In genomic region chr1:133129471-133130221, GRCm38 (mm10) we compare ENCODE assay signal across 8 mouse cellular contexts. TPM values are rescaled to one million over a fixed set of nuclear protein-coding genes. Genes with fewer than 3 reads are reported as not detected.
A peak's percentile ranks its signal among the peaks of the same experiment; 100 is the strongest.
DNase-seq lines count a peak whose midpoint lies in the region; ATAC-seq and TF ChIP-seq lines count a peak whose summit lies in the region.

No protein-coding gene starts in this region.

- H3K79me2 ChIP-seq in liver, adult 2 months (ENCODE audit: control insufficient read depth, insufficient read depth, low read length): peaks cover 23% of the 10 kb centered on the region; the same call in 1 of the 2 replicates

- no peak for TF ChIP-seq POLR2A in liver, adult 2 months (IDR thresholded peaks at IDR 0.05; ENCODE audit: extremely low read depth, insufficient read depth, low read length)

- 0 out of 2 replicates have a peak, but pooled peaks cover 3% of the 10 kb centered on the region for H3K9me3 ChIP-seq in heart, embryonic 12.5 days (replicated peaks)
- no peaks in the 10 kb centered on the region for H3K9me3 ChIP-seq in neural tube, embryonic 14.5 days (ENCODE audit: control insufficient read depth, low read length)

- peaks cover 16% of the 10 kb centered on the region; the same call in 1 of the 2 replicates for H3K36me3 ChIP-seq in heart, embryonic 12.5 days
- peaks cover 6% of the 10 kb centered on the region; the same call in 1 of the 2 replicates for H3K36me3 ChIP-seq in liver, adult 2 months (ENCODE audit: control insufficient read depth, insufficient read depth, low read length)
- H3K36me3 ChIP-seq in neural tube, embryonic 14.5 days (ENCODE audit: control insufficient read depth, insufficient read depth, low read length): no peaks in the 10 kb centered on the region

- no peak for TF ChIP-seq CTCF in liver, adult 2 months (IDR thresholded peaks at IDR 0.05; ENCODE audit: low read depth, low read length)

- H3K4me2 ChIP-seq in heart, embryonic 12.5 days: peak overlapping the region; percentile 41
- peak overlapping the region; percentile 3; the same call in 1 of the 2 replicates for H3K4me2 ChIP-seq in neural tube, embryonic 14.5 days (ENCODE audit: low read depth, low read length)

- H3K9ac ChIP-seq in heart, embryonic 12.5 days: no peak overlapping the region
- no peak overlapping the region for H3K9ac ChIP-seq in liver, adult 2 months (ENCODE audit: low read depth, low read length)
- H3K9ac ChIP-seq in neural tube, embryonic 14.5 days (replicated peaks; ENCODE audit: low read depth, low read length): no peak overlapping the region

- ATAC-seq in heart, embryonic 12.5 days (ENCODE audit: insufficient number of reproducible peaks, low FRiP score): no peak
- no peak for ATAC-seq in neural tube, embryonic 14.5 days (ENCODE audit: low read depth)
- ATAC-seq in cerebellum, adult (ENCODE audit: insufficient number of reproducible peaks, low FRiP score, low TSS enrichment): no peak

- no peak for DNase-seq in heart, adult 8-10 months (ENCODE audit: low spot score)
- DNase-seq in MEL-GATA-1-ER (ENCODE audit: extremely low read depth, low read depth): peak; percentile 51
- DNase-seq in fat pad, adult 2 months (ENCODE audit: extremely low read depth, low read depth, low spot score): peak; percentile 61
- DNase-seq in liver, adult 2 months (ENCODE audit: extremely low read depth, low read depth, low spot score): no peak
- DNase-seq in natural killer cell, adult 2 months (ENCODE audit: low spot score in 2 of 2): no peak

- WGBS in heart, embryonic 12.5 days: 30% methylated on average over 16 of the region's 16 CpGs
- 62% methylated on average over 16 of the region's 16 CpGs for WGBS in liver, adult 2 months
- 14% methylated on average over 16 of the region's 16 CpGs for WGBS in neural tube, embryonic 14.5 days

- no peaks in the 10 kb centered on the region for H3K27me3 ChIP-seq in heart, embryonic 12.5 days (replicated peaks)
- no peaks in the 10 kb centered on the region for H3K27me3 ChIP-seq in liver, adult 2 months (ENCODE audit: control insufficient read depth, insufficient read depth, low read length)
- peaks cover 3% of the 10 kb centered on the region; the same call in 1 of the 2 replicates for H3K27me3 ChIP-seq in neural tube, embryonic 14.5 days (ENCODE audit: control insufficient read depth, insufficient read depth, low read length)

- H3K4me3 ChIP-seq in heart, embryonic 12.5 days: no peak overlapping the region
- no peak overlapping the region; the same call in 1 of the 2 replicates for H3K4me3 ChIP-seq in liver, adult 2 months (ENCODE audit: insufficient read depth, low read depth, low read length)
- no peak overlapping the region for H3K4me3 ChIP-seq in neural tube, embryonic 14.5 days (ENCODE audit: low read depth, low read length)

- no peak overlapping the region for H3K27ac ChIP-seq in heart, embryonic 12.5 days (ENCODE audit: poor library complexity, severe bottlenecking)
- H3K27ac ChIP-seq in liver, adult 2 months (replicated peaks; ENCODE audit: insufficient read depth, low read depth, low read length): peak overlapping the region; percentile 47
- no peak overlapping the region; the same call in 1 of the 2 replicates for H3K27ac ChIP-seq in neural tube, embryonic 14.5 days (ENCODE audit: low read depth, low read length)

- peaks cover 19% of the 10 kb centered on the region for H3K4me1 ChIP-seq in heart, embryonic 12.5 days (replicated peaks)
- peaks cover 13% of the 10 kb centered on the region for H3K4me1 ChIP-seq in liver, adult 2 months (ENCODE audit: control insufficient read depth, insufficient read depth, low read length)
- H3K4me1 ChIP-seq in neural tube, embryonic 14.5 days (ENCODE audit: control insufficient read depth, insufficient read depth, low read length): peaks cover 23% of the 10 kb centered on the region

RNA-seq across cellular contexts. Expression of gene Ppp1r15b, which starts 1.3 kb away (rescaled TPM):
- polyA plus RNA-seq in heart, embryonic 12.5 days (2016; fragmentation: Nextera tagmentation; extraction: Ambion mirVana): 42.3 and 46.2 TPM in 2 replicates
- 10 to 100 TPM; 20.8 to 24.3 (median 21.7) TPM for total RNA-seq in heart, adult 8-10 months (2022)
- 43.3 and 48.6 TPM in 2 replicates for total RNA-seq in liver, adult 2 months (2014; rRNA removed)
- 24.0 and 24.8 TPM in 2 replicates for polyA plus RNA-seq in liver, adult 2 months (2012; rRNA removed)
- polyA plus RNA-seq in neural tube, embryonic 14.5 days (2014; fragmentation: Nextera tagmentation; extraction: Ambion mirVana): 25.9 and 37.1 TPM in 2 replicates

RNA-seq across cellular contexts. Expression of gene Plekha6, which starts 34.4 kb away (rescaled TPM):
- polyA plus RNA-seq in heart, embryonic 12.5 days (2016; fragmentation: Nextera tagmentation; extraction: Ambion mirVana): 18.7 and 19.4 TPM in 2 replicates
- 10 to 100 TPM; 55.8 to 74.3 (median 66.5) TPM for total RNA-seq in heart, adult 8-10 months (2022)
- total RNA-seq in liver, adult 2 months (2014; rRNA removed): 20.5 and 22.8 TPM in 2 replicates
- polyA plus RNA-seq in liver, adult 2 months (2012; rRNA removed): 29.0 and 37.2 TPM in 2 replicates
- polyA plus RNA-seq in neural tube, embryonic 14.5 days (2014; fragmentation: Nextera tagmentation; extraction: Ambion mirVana): 25.5 and 27.9 TPM in 2 replicates

Comparison
In these comparisons a context has a peak if more than half of its experiments do, and no peak if none do; other contexts are left out.
1. DNase-seq: peak in MEL-GATA-1-ER (single experiment) and fat pad, adult 2 months (single experiment); none in heart, adult 8-10 months (single experiment), liver, adult 2 months (single experiment) and natural killer cell, adult 2 months (0 of 2).